Mouse (Mus musculus) hindbrain, embryonic 11.5 days (tissue): ENCODE results near the gene Lurap1. TPM values are rescaled to one million over a fixed set of nuclear protein-coding genes. Genes with fewer than 3 reads are reported as not detected.
A peak's percentile ranks its signal among the peaks of the same experiment; 100 is the strongest.

ENCODE experiments used
- ATAC-seq: fragments of 200-750 bp; cut with Nextera tagmentation; 2 replicates; pipeline ENCODE4 v1.8.0; 2017; ENCODE audit warnings: mild to moderate bottlenecking, moderate TSS enrichment, moderate library complexity; ENCODE audit not compliant: low FRiP score
- DNase-seq: peaks from one replicate; pipeline ENCODE4 v3.0.0-alpha.2; 2015; ENCODE audit warnings: low spot score
- H3K27ac ChIP-seq: fragments of 300-500 bp; sonication (generic); 2 replicates; pipeline ENCODE4 v1.5.1; 2014; ENCODE audit warnings: mild to moderate bottlenecking, low read depth, low read length
- H3K27me3 ChIP-seq: fragments of 300-500 bp; sonication (generic); 2 replicates; pipeline ENCODE4 v1.6.1; 2014; ENCODE audit warnings: mild to moderate bottlenecking, low read length, moderate library complexity, mixed read lengths; ENCODE audit not compliant: control insufficient read depth, insufficient read depth
- H3K36me3 ChIP-seq: fragments of 300-500 bp; sonication (generic); 2 replicates; pipeline ENCODE4 v1.6.1; 2014; ENCODE audit warnings: mild to moderate bottlenecking, low read length, moderate library complexity, mixed read lengths; ENCODE audit not compliant: control insufficient read depth, insufficient read depth
- H3K4me1 ChIP-seq: fragments of 300-500 bp; sonication (generic); replicated peaks from 2 replicates; pipeline ENCODE4 v1.6.1; 2014; ENCODE audit warnings: low read length, mixed read lengths; ENCODE audit not compliant: control insufficient read depth, insufficient read depth
- H3K4me2 ChIP-seq: fragments of 300-500 bp; sonication (generic); replicated peaks from 2 replicates; pipeline ENCODE4 v1.6.1; 2014; ENCODE audit warnings: mild to moderate bottlenecking, low read depth, low read length
- H3K4me3 ChIP-seq: fragments of 300-500 bp; sonication (generic); 2 replicates; pipeline ENCODE4 v1.5.1; 2014; ENCODE audit warnings: low read depth, low read length
- H3K9ac ChIP-seq: fragments of 300-500 bp; sonication (generic); 2 replicates; pipeline ENCODE4 v1.6.1; 2014; ENCODE audit warnings: low read depth, low read length
- H3K9me3 ChIP-seq: fragments of 300-500 bp; sonication (generic); 2 replicates; pipeline ENCODE4 v1.6.1; 2016; ENCODE audit warnings: low read length; ENCODE audit not compliant: control insufficient read depth
- WGBS: fragments of 180-500 bp; shearing (Covaris S2); extraction: QIAGEN DNeasy Blood & Tissue Kit; methylation state at CpG from one replicate; pipeline ENCODE4 v1.1.7; 2014; 5-methylcytosine and 5-hydroxymethylcytosine counted together
- polyA plus RNA-seq: library from polyadenylated mRNA; unstranded; fragments of >200 nt; fragmentation: Nextera tagmentation; extraction: Ambion mirVana; gene quantifications from 2 replicates; pipeline ENCODE4 v1.2.1, GENCODE M21; 2014

The Lurap1 gene
- polyA plus RNA-seq, 1 experiment from 2014 or later: 1.1 TPM

DNA sequence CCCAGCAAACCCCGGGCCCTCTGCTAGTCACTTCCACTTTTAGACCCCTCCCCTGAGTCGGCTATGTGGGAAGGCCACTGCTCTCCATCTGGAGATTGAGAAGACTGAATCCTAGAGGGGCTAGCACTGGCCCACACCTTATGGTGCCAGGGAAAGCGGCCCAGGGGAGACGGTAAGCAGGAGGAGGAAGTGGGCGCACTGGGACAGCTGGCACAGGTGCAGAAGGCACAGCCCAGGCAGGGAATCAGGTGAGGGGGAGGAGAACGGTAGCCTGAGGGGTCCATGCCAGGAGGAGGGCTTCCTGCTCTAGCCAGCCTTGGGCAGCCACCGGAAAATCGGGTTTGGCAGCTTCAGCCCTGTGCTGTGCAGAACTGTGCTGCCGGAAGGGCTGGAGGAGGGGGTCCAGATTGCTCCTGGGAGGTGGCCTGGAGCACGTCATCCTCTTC is 25.4 kb upstream of the Lurap1 start:
- H3K27me3 ChIP-seq: no peaks in the 10 kb centered on the region
- 0 out of 2 replicates have a peak overlapping the region, but pooled peaks have one; percentile 24 for H3K27ac ChIP-seq
- 0 out of 2 replicates have a peak, but pooled peaks have one; percentile 27 for ATAC-seq
- DNase-seq: peak; percentile 38
- peak overlapping the region; percentile 11; the same call in 1 of the 2 replicates for H3K4me2 ChIP-seq
- H3K9me3 ChIP-seq: no peaks in the 10 kb centered on the region
- 36% methylated on average over 10 of the region's 10 CpGs for WGBS
- H3K9ac ChIP-seq: 0 out of 2 replicates have a peak overlapping the region, but pooled peaks have one; percentile 37
- peaks cover 6% of the 10 kb centered on the region for H3K4me1 ChIP-seq
- H3K36me3 ChIP-seq: no peaks in the 10 kb centered on the region
- no peak overlapping the region for H3K4me3 ChIP-seq

GRCm38 (mm10) chr4:116175711-116176542 is 24.8 kb upstream of the Lurap1 start:
- Histone ChIP-seq H3K27me3 (no peaks in the 10 kb centered on the region), H3K4me3 (no peak overlapping the region), H3K4me1 (peaks cover 6% of the 10 kb centered on the region), H3K36me3 (no peaks in the 10 kb centered on the region), H3K27ac (0 out of 2 replicates have a peak overlapping the region, but pooled peaks have one; percentile 24), H3K4me2 (0 out of 2 replicates have a peak overlapping the region, but pooled peaks have one; percentile 11), H3K9me3 (no peaks in the 10 kb centered on the region), H3K9ac (no peak overlapping the region)
- DNase-seq: no peak
- 72% methylated on average over 7 of the region's 7 CpGs for WGBS
- no peak for ATAC-seq

DNA sequence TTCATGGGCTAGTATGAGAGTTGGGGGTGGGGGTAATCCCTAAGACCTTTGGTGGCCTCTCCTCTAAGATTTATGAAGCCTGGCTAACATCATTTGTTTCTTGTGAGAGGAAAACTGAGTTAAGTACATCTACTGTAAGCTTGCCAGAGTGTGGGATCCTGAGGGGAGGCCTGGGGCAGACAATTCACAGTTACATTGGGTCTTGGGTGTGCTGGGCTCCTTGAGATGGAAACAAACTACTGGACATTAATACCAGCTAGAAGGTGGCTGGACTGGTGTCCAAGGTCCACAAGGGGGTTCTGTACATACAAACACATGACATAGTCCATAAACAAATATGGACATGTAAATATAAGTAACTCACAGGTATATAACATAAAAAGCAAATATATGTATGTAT is 24.0 kb upstream of the Lurap1 start:
- Histone ChIP-seq H3K9ac (no peak overlapping the region), H3K4me2 (no peak overlapping the region), H3K4me3 (no peak overlapping the region), H3K36me3 (no peaks in the 10 kb centered on the region), H3K4me1 (peaks cover 6% of the 10 kb centered on the region), H3K27ac (no peak overlapping the region), H3K27me3 (no peaks in the 10 kb centered on the region), H3K9me3 (no peaks in the 10 kb centered on the region)
- DNase-seq: no peak
- ATAC-seq: no peak

DNA sequence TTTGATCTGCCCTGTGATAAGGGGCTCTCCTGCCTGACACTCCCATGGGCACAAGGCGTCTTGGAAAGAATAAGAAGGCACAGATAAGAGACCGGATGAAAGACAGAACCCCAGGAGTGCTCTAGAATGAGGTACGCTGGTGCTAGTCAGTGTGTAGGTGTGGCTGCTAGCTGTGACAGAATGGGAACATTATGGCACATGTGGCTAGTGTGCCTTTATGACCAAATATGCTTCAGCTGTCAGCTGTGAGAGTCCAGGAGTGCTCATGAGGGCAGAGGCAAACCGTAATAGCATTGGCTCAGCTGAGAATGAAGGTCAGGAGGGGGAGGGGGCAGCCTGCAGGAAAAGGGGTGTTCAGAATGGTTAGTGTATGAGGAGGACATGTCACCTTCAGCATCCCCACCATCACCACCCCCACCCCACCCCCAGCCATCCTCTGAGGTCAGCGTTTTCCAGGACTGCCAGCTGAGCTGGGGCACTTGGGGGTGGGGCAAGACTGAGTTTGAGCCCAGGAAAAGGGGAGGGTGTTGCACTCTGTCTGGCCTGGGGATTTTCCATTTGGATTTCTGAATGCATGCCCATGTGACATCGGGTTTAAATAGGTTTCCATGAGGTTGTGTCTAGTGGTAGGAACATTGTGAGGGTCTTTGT is 23.5 kb upstream of the Lurap1 start:
- ATAC-seq (0 out of 2 replicates have a peak, but pooled peaks have one; percentile 17), DNase-seq (no peak)
- H3K9ac ChIP-seq: no peak overlapping the region
- no peaks in the 10 kb centered on the region for H3K36me3 ChIP-seq
- peaks cover 6% of the 10 kb centered on the region for H3K4me1 ChIP-seq
- H3K27ac ChIP-seq: no peak overlapping the region
- 56% methylated on average over 6 of the region's 6 CpGs for WGBS
- no peak overlapping the region for H3K4me2 ChIP-seq
- no peaks in the 10 kb centered on the region for H3K27me3 ChIP-seq
- no peaks in the 10 kb centered on the region for H3K9me3 ChIP-seq
- H3K4me3 ChIP-seq: no peak overlapping the region

DNA sequence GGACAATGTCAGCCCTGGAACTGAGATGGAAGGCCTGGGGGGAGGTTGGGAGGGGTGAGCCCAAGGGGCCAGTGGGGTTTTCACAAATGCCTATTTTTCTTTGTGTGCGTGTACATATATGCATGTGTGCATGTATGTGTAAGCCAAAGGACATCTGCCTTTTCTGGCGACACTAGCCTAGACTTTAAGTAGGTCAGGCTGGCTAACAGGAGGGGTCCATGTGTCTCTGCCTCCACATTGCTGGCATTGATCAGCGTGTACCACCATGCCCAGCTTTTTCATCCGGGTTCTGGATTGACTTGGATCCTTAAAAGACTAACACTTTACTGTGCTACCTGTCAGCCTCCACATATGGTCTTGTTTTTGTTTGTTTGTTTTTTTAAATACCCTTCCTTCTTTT is 22.6 kb upstream of the Lurap1 start:
- Histone ChIP-seq H3K4me3 (no peak overlapping the region), H3K4me1 (peaks cover 6% of the 10 kb centered on the region), H3K9ac (no peak overlapping the region), H3K27ac (no peak overlapping the region), H3K9me3 (no peaks in the 10 kb centered on the region), H3K4me2 (no peak overlapping the region), H3K27me3 (no peaks in the 10 kb centered on the region), H3K36me3 (no peaks in the 10 kb centered on the region)
- ATAC-seq (no peak), DNase-seq (no peak)
- WGBS: 90% methylated on average over 4 of the region's 4 CpGs

DNA sequence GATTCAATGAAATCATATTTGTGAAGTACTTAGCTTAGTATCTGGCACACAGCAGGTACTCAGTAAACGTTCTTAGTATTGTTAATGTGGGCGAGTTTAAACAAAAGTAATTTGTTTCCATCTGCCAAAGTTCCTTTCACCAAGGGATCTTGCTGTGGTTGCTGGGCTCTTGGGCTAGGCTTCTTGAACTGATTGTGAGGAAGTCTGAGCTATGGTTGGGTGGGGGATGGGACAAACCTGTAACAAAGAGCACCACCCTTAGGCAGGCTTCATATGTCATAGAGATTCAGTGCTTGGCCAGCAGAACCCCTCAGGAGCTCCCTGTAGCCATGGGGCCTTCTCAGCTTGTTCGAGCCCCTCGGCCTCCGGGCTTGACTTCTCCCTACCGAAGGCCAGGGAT is 21.9 kb upstream of the Lurap1 start, which contains the start of the genes 1700042G07Rik and Gm49337:
Gene 1700042G07Rik (plus strand): TSS at position 301 of the 400 bp plus-strand sequence.
Gene Gm49337 (plus strand): TSS at position 313 of the 400 bp plus-strand sequence.
- 88% methylated on average over 6 of the region's 6 CpGs for WGBS
- Histone ChIP-seq H3K27ac (no peak within 1 kb of the TSS), H3K9ac (no peak within 1 kb of the TSS), H3K4me3 (no peak within 1 kb of the TSS), H3K4me1 (peaks cover 6% of the 10 kb centered on the region), H3K36me3 (no peaks in the 10 kb centered on the region), H3K4me2 (no peak within 1 kb of the TSS), H3K27me3 (no peaks in the 10 kb centered on the region), H3K9me3 (no peaks in the 10 kb centered on the region)
- DNase-seq: no peak
- no peak for ATAC-seq

GRCm38 (mm10) chr4:116169353-116169672 is 18.2 kb upstream of the Lurap1 start:
- ATAC-seq (peak; percentile 35; the same call in 1 of the 2 replicates), DNase-seq (no peak)
- no peaks in the 10 kb centered on the region for H3K36me3 ChIP-seq
- H3K27me3 ChIP-seq: no peaks in the 10 kb centered on the region
- no peaks in the 10 kb centered on the region for H3K4me1 ChIP-seq
- H3K4me2 ChIP-seq: no peak overlapping the region
- H3K27ac ChIP-seq: no peak overlapping the region
- 73% methylated on average over 3 of the region's 3 CpGs for WGBS
- H3K9me3 ChIP-seq: no peaks in the 10 kb centered on the region
- H3K4me3 ChIP-seq: no peak overlapping the region
- no peak overlapping the region for H3K9ac ChIP-seq

GRCm38 (mm10) chr4:116168617-116169352 is 17.6 kb upstream of the Lurap1 start:
- H3K27ac ChIP-seq: no peak overlapping the region
- 85% methylated on average over 7 of the region's 8 CpGs for WGBS
- H3K27me3 ChIP-seq: no peaks in the 10 kb centered on the region
- H3K4me2 ChIP-seq: no peak overlapping the region
- H3K9ac ChIP-seq: no peak overlapping the region
- H3K4me3 ChIP-seq: no peak overlapping the region
- ATAC-seq: peak; percentile 65
- H3K36me3 ChIP-seq: no peaks in the 10 kb centered on the region
- no peaks in the 10 kb centered on the region for H3K9me3 ChIP-seq
- H3K4me1 ChIP-seq: no peaks in the 10 kb centered on the region
- DNase-seq: peak; percentile 81
